In genomic region chrX:140956272-140956940, GRCm38 (mm10) we compare ENCODE assay signal across 7 mouse cellular contexts. TPM values are rescaled to one million over a fixed set of nuclear protein-coding genes. Genes with fewer than 3 reads are reported as not detected.
A peak's percentile ranks its signal among the peaks of the same experiment; 100 is the strongest.
DNase-seq lines count a peak whose midpoint lies in the region; ATAC-seq lines count a peak whose summit lies in the region.

Gene Psmd10 (minus strand): TSS chrX:140956728.
Gene Atg4a (plus strand): TSS chrX:140956907.

- WGBS in intestine, embryonic 15.5 days: 18% methylated on average over 23 of the region's 23 CpGs
- 17% methylated on average over 23 of the region's 23 CpGs for WGBS in midbrain, embryonic 10.5 days

- no peaks in the 10 kb centered on the region for H3K9me3 ChIP-seq in intestine, embryonic 15.5 days
- no peaks in the 10 kb centered on the region for H3K9me3 ChIP-seq in midbrain, embryonic 10.5 days (replicated peaks)

- H3K27ac ChIP-seq in intestine, embryonic 15.5 days: no peak within 1 kb of the TSS
- H3K27ac ChIP-seq in midbrain, embryonic 10.5 days (replicated peaks): peak within 1 kb of the TSS; percentile 76

- peak; percentile 99 for ATAC-seq in intestine, embryonic 15.5 days

- peak within 1 kb of the TSS; percentile 47 for H3K4me3 ChIP-seq in intestine, embryonic 15.5 days (replicated peaks)
- peak within 1 kb of the TSS; percentile 61 for H3K4me3 ChIP-seq in midbrain, embryonic 10.5 days

- H3K4me1 ChIP-seq in intestine, embryonic 15.5 days (replicated peaks): no peaks in the 10 kb centered on the region
- peaks cover 7% of the 10 kb centered on the region; the same call in 1 of the 2 replicates for H3K4me1 ChIP-seq in midbrain, embryonic 10.5 days

- H3K9ac ChIP-seq in intestine, embryonic 15.5 days: peak within 1 kb of the TSS; percentile 47

- no peaks in the 10 kb centered on the region for H3K27me3 ChIP-seq in intestine, embryonic 15.5 days (replicated peaks)
- H3K27me3 ChIP-seq in midbrain, embryonic 10.5 days (ENCODE audit: low read depth, poor library complexity, severe bottlenecking): peaks cover 97% of the 10 kb centered on the region

- peak within 1 kb of the TSS; percentile 60 for H3K4me2 ChIP-seq in intestine, embryonic 15.5 days (replicated peaks)

- peak; percentile 92 for DNase-seq in adrenal gland, adult 2 months
- DNase-seq in embryo, embryonic 11.5 days (ENCODE audit: low read depth, low spot score): peak; percentile 89
- peak; percentile 73 to 81 for DNase-seq in gastrocnemius, postnatal 36 days
- DNase-seq in left cerebral cortex, postnatal 25 days (ENCODE audit: low spot score in 2 of 2): peak; percentile 88 to 97
- peak; percentile 84 for DNase-seq in midbrain, embryonic 10.5 days (ENCODE audit: low spot score)
- DNase-seq in right cerebral cortex, postnatal 4 days: peak; percentile 83

- intact Hi-C loops in gastrocnemius, postnatal 36 days (cut with DNase I): no loop called here
- intact Hi-C loops in left cerebral cortex, postnatal 25 days (cut with DNase I): no loop called here

- no peaks in the 10 kb centered on the region for H3K36me3 ChIP-seq in intestine, embryonic 15.5 days
- H3K36me3 ChIP-seq in midbrain, embryonic 10.5 days: peaks cover 4% of the 10 kb centered on the region; the same call in 1 of the 2 replicates

RNA-seq across cellular contexts. Expression of gene Psmd10, which starts in this region (rescaled TPM):
- 10 to 100 TPM; 27.1 to 29.8 TPM for total RNA-seq in adrenal gland, adult 2 months (2021)
- 0.95 and 1.1 TPM in 2 replicates for polyA plus RNA-seq in adrenal gland, adult 2 months (2012; rRNA removed)
- 1 to 10 TPM; 9.3 to 9.8 TPM for total RNA-seq in gastrocnemius, postnatal 36 days (2021)
- 46.0 and 46.2 TPM in 2 replicates for polyA plus RNA-seq in intestine, embryonic 15.5 days (2015; fragmentation: Nextera tagmentation; extraction: Ambion mirVana)
- 10 to 100 TPM; 18.6 to 21.0 TPM for total RNA-seq in left cerebral cortex, postnatal 25 days (2021)
- polyA plus RNA-seq in midbrain, embryonic 10.5 days (2016; fragmentation: Nextera tagmentation; extraction: Ambion mirVana): 53.9 and 55.7 TPM in 2 replicates

RNA-seq across cellular contexts. Expression of gene Atg4a, which starts in this region (rescaled TPM):
- 10 to 100 TPM; 12.3 to 13.2 TPM for total RNA-seq in adrenal gland, adult 2 months (2021)
- 0.94 and 1.4 TPM in 2 replicates for polyA plus RNA-seq in adrenal gland, adult 2 months (2012; rRNA removed)
- 10 to 100 TPM; 15.4 to 19.4 TPM for total RNA-seq in gastrocnemius, postnatal 36 days (2021)
- polyA plus RNA-seq in intestine, embryonic 15.5 days (2015; fragmentation: Nextera tagmentation; extraction: Ambion mirVana): 14.9 and 16.7 TPM in 2 replicates
- 10 to 100 TPM in 1 of 2 experiments, 1 to 10 TPM in 1; 8.2 to 10.3 TPM for total RNA-seq in left cerebral cortex, postnatal 25 days (2021)
- 12.0 and 12.8 TPM in 2 replicates for polyA plus RNA-seq in midbrain, embryonic 10.5 days (2016; fragmentation: Nextera tagmentation; extraction: Ambion mirVana)

Comparison
In these comparisons a context has a peak if more than half of its experiments do, and no peak if none do; other contexts are left out.
1. RNA of gene Psmd10 (polyA plus RNA-seq): 53.9 to 55.7 TPM in midbrain, embryonic 10.5 days and 46.0 to 46.2 TPM in intestine, embryonic 15.5 days; 0.95 to 1.1 TPM in adrenal gland, adult 2 months; every median in the first group is over 10 times any median in the second.
2. Peak in every context shown above with its lines, with median percentiles within 50 percentile points of each other: DNase-seq.